Mouse (Mus musculus) myocyte (in vitro differentiated cells): ENCODE data around the gene Gm37240.

ENCODE experiments used
- MYOD1 ChIP-seq, 3 experiments: IDR thresholded peaks; one replicate each; pipeline ENCODE4 v1.6.1; 2011; ENCODE audit warnings: control low read depth in 2 of 3, low read depth in 2 of 3, mild to moderate bottlenecking in 2 of 3, moderate library complexity in 1 of 3; ENCODE audit not compliant: insufficient read length in 2 of 3, control insufficient read depth in 1 of 3
- MYOG ChIP-seq, 3 experiments: IDR thresholded peaks; one replicate each; pipeline ENCODE4 v1.6.1; 2011; ENCODE audit warnings: control low read depth in 2 of 3, low read depth in 2 of 3, mild to moderate bottlenecking in 2 of 3; ENCODE audit not compliant: insufficient read length in 2 of 3, control insufficient read depth in 1 of 3, insufficient read depth in 1 of 3
- POLR2A ChIP-seq: IDR thresholded peaks from one replicate; pipeline ENCODE4 v1.6.1; 2011; ENCODE audit warnings: low read depth, mild to moderate bottlenecking, control low read depth, moderate library complexity; ENCODE audit not compliant: insufficient read length
- TCF3 ChIP-seq: IDR thresholded peaks from one replicate; pipeline ENCODE4 v1.6.1; 2011; ENCODE audit warnings: low read depth, control low read depth; ENCODE audit not compliant: insufficient read length

DNA sequence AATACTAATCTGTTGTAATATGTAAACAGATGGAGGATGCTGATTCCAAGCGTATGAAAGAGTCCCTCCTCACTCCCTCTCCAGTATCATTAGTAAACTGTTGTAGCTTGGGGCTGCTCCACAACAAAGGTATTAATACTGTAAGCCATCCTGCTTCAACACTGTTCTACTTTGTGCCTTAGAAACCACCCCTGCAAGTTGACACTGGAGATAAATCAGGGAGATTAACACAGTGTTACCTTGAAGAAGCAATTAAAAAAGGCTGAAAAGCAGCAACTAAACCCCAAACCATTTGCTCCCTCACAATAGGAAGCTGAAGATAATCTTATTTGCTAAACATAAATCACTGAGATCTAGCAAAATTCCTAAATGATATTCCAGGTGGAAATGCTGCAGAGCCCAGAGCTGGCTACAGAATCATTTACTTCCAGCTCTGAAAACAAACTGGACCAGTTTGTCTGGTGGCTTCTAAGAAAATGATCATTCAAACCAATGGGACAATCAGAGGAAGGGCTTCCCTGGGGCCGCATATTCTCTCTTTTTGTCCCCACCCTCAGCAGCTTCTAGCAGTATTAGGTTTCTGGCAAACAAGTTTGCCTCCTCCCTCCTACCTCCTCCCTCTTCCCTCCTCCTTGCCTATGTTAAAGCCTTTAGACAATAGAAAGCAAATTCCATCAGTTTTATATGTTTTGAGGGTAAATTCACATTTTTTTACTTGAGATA, 45.7 kb downstream of the Gm37240 start:
- TF ChIP-seq POLR2A (no peak), MYOD1 (IDR thresholded peaks at IDR 0.05; ENCODE audit: control insufficient read depth in 1 of 3, insufficient read length in 2 of 3, low read depth in 2 of 3) (no peak), TCF3 (no peak), MYOG (IDR thresholded peaks at IDR 0.05; ENCODE audit: control insufficient read depth in 1 of 3, insufficient read depth in 1 of 3, insufficient read length in 2 of 3, low read depth in 2 of 3) (no peak)
